Mouse (Mus musculus): ENCODE data around the gene Cherp.

DNA sequence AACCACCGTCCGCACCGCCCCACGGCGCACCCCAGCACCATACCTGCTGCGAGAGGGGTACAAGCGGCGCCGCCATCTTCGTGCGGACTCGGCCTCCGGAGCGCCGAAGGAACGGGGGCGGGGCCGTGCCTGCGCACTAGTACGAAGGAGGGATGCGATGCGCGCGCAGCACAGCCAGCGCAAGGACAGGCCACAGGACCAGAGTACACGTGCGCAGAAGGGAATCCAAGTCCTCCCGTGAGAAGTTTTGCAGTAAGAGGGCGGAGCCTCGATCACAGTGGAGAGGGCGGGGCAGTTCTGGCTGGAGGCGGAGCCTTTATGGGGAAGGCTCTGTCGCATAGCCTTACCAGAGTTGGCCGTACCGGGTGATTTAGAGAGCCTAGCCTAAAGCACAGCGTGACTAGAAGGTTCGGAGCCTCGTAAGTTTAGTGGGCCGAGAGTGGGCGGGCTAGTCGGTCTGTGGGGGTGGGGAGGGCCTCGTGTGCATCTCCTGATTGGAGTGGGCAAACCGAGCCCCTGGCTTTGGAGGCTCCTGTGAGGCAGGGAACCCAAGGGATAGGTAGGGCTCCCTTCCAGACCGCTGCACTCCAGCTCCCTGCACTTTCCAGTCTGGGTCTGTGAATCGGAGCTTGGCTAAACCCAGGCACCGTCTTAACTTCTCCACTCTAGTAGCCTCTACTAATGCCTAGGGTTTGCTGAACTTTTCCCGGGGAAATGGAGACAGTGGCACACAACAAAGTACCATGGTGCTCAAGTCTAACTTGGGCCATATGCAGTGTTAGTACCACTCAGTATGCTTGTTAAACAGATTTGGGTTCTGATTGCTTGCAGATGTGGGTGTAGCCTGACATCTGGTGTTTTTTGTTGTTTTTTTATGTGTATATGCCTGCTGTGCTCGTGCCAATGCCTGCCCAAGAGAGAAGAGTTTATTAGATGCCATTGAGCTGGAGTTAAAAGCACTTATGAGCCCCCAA lies 53.4 kb downstream of the Cherp start, which contains the start of gene Eps15l1:
- TF ChIP-seq CTCF (IDR thresholded peaks at IDR 0.05): no peak
- no peak for TF ChIP-seq EP300 (IDR thresholded peaks at IDR 0.05)
